Mouse (Mus musculus): Measurements from ENCODE around the gene B9d1. TPM values are rescaled to one million over a fixed set of nuclear protein-coding genes. Genes with fewer than 3 reads are reported as not detected.

Gene B9d1
- polyA plus RNA-seq, 1 experiment from 2014 or later = 32.1 TPM

- WGBS = 81% methylated on average over 3 of the region's 3 CpGs
- no peak for DNase-seq (ENCODE audit: low spot score)
- H3K27me3 ChIP-seq (ENCODE audit: control insufficient read depth, insufficient read depth, low read length) = no peaks in the 10 kb centered on the region
- H3K9me3 ChIP-seq (replicated peaks; ENCODE audit: control insufficient read depth, low read length) = no peaks in the 10 kb centered on the region
- H3K4me1 ChIP-seq (ENCODE audit: control insufficient read depth, insufficient read depth, low read length) = no peaks in the 10 kb centered on the region
- no peak overlapping the region for H3K4me2 ChIP-seq (ENCODE audit: low read depth, low read length)
- ATAC-seq (replicated peaks; ENCODE audit: insufficient number of reproducible peaks, low FRiP score, low TSS enrichment, low read depth) = no peak
- H3K4me3 ChIP-seq (ENCODE audit: low read depth, low read length) = no peak overlapping the region
- no peaks in the 10 kb centered on the region for H3K36me3 ChIP-seq (replicated peaks; ENCODE audit: control insufficient read depth, insufficient read depth, low read depth, low read length)
- H3K27ac ChIP-seq (replicated peaks; ENCODE audit: low read depth, low read length) = no peak overlapping the region
- no peak overlapping the region for H3K9ac ChIP-seq (replicated peaks; ENCODE audit: low read length)
Measured at GRCm38 (mm10) chr11:61553015-61553754, 48.2 kb downstream of the B9d1 start.

GRCm38 (mm10) chr11:61559572-61559971, 54.6 kb downstream of the B9d1 start:
- no peaks in the 10 kb centered on the region for H3K4me1 ChIP-seq (ENCODE audit: control insufficient read depth, insufficient read depth, low read length)
- ATAC-seq (replicated peaks; ENCODE audit: insufficient number of reproducible peaks, low FRiP score, low TSS enrichment, low read depth) = no peak
- DNase-seq (ENCODE audit: low spot score) = no peak
- H3K9me3 ChIP-seq (replicated peaks; ENCODE audit: control insufficient read depth, low read length) = no peaks in the 10 kb centered on the region
- WGBS = 89% methylated on average over 5 of the region's 5 CpGs
- no peak overlapping the region for H3K4me2 ChIP-seq (ENCODE audit: low read depth, low read length)
- no peak overlapping the region for H3K9ac ChIP-seq (replicated peaks; ENCODE audit: low read length)
- H3K4me3 ChIP-seq (ENCODE audit: low read depth, low read length) = no peak overlapping the region
- no peak overlapping the region for H3K27ac ChIP-seq (replicated peaks; ENCODE audit: low read depth, low read length)
- no peaks in the 10 kb centered on the region for H3K27me3 ChIP-seq (ENCODE audit: control insufficient read depth, insufficient read depth, low read length)
- H3K36me3 ChIP-seq (replicated peaks; ENCODE audit: control insufficient read depth, insufficient read depth, low read depth, low read length) = no peaks in the 10 kb centered on the region

GRCm38 (mm10) chr11:61562421-61562820, 57.5 kb downstream of the B9d1 start:
- DNase-seq (ENCODE audit: low spot score) (no peak), ATAC-seq (replicated peaks; ENCODE audit: insufficient number of reproducible peaks, low FRiP score, low TSS enrichment, low read depth) (no peak)
- H3K4me1 ChIP-seq (ENCODE audit: control insufficient read depth, insufficient read depth, low read length) = no peaks in the 10 kb centered on the region
- 76% methylated on average over 5 of the region's 5 CpGs for WGBS
- H3K27ac ChIP-seq (replicated peaks; ENCODE audit: low read depth, low read length) = no peak overlapping the region
- no peaks in the 10 kb centered on the region for H3K36me3 ChIP-seq (replicated peaks; ENCODE audit: control insufficient read depth, insufficient read depth, low read depth, low read length)
- no peak overlapping the region for H3K9ac ChIP-seq (replicated peaks; ENCODE audit: low read length)
- H3K27me3 ChIP-seq (ENCODE audit: control insufficient read depth, insufficient read depth, low read length) = no peaks in the 10 kb centered on the region
- no peak overlapping the region for H3K4me3 ChIP-seq (ENCODE audit: low read depth, low read length)
- H3K4me2 ChIP-seq (ENCODE audit: low read depth, low read length) = no peak overlapping the region
- H3K9me3 ChIP-seq (replicated peaks; ENCODE audit: control insufficient read depth, low read length) = no peaks in the 10 kb centered on the region

Other genes with a start within 250 kb of the B9d1 start
- 22.4 and 24.2 TPM in 2 replicates for gene Aldh3a2, start 237.7 kb upstream of the B9d1 start, polyA plus RNA-seq (2014; fragmentation: Nextera tagmentation; extraction: Ambion mirVana)
- not detected in 2 replicates for gene Slc47a2, start 162.3 kb upstream of the B9d1 start, polyA plus RNA-seq (2014; fragmentation: Nextera tagmentation; extraction: Ambion mirVana)
- 0.18 and 0.48 TPM in 2 replicates for gene Slc47a1, start 126.8 kb upstream of the B9d1 start, polyA plus RNA-seq (2014; fragmentation: Nextera tagmentation; extraction: Ambion mirVana)
- 0.25 and 0.42 TPM in 2 replicates for gene Rnf112, start 51.0 kb upstream of the B9d1 start, polyA plus RNA-seq (2014; fragmentation: Nextera tagmentation; extraction: Ambion mirVana)
- 234 and 251 TPM in 2 replicates for gene Mfap4, start 19.7 kb upstream of the B9d1 start, polyA plus RNA-seq (2014; fragmentation: Nextera tagmentation; extraction: Ambion mirVana)
- 52.3 and 57.7 TPM in 2 replicates for gene Mapk7, start 10.7 kb upstream of the B9d1 start, polyA plus RNA-seq (2014; fragmentation: Nextera tagmentation; extraction: Ambion mirVana)
- gene Epn2, start 74.5 kb downstream of the B9d1 start, polyA plus RNA-seq (2014; fragmentation: Nextera tagmentation; extraction: Ambion mirVana) = 24.2 and 28.5 TPM in 2 replicates
- gene Grap, start 148.1 kb downstream of the B9d1 start, polyA plus RNA-seq (2014; fragmentation: Nextera tagmentation; extraction: Ambion mirVana) = 3.4 and 4.8 TPM in 2 replicates
- 0.76 and 0.84 TPM in 2 replicates for gene Fam83g, start 178.9 kb downstream of the B9d1 start, polyA plus RNA-seq (2014; fragmentation: Nextera tagmentation; extraction: Ambion mirVana)
- not detected in 2 replicates for gene Slc5a10, start 215.7 kb downstream of the B9d1 start, polyA plus RNA-seq (2014; fragmentation: Nextera tagmentation; extraction: Ambion mirVana)

Data from embryonic facial prominence, embryonic 11.5 days (tissue).